In genomic region chr5:29387591-29387990, GRCm38 (mm10) we compare ENCODE assay signal across 15 mouse cellular contexts. TPM values are rescaled to one million over a fixed set of nuclear protein-coding genes. Genes with fewer than 3 reads are reported as not detected.
DNase-seq lines count a peak whose midpoint lies in the region; ATAC-seq and TF ChIP-seq lines count a peak whose summit lies in the region.
"Had no signal": no experiment of that assay in that cellular context is flagged by ENCODE, and none has a peak within 500 bp of the region (broad histone marks: within the 10 kb centered on the region; RNA-seq: fewer than 3 reads in every experiment).

No protein-coding gene starts in this region.

- H3K4me2 ChIP-seq in kidney, embryonic 14.5 days (replicated peaks; ENCODE audit: low read depth, low read length) = no peak overlapping the region
- H3K4me2 ChIP-seq in neural tube, embryonic 15.5 days = no peak overlapping the region
- 0 out of 2 replicates have a peak overlapping the region, but pooled peaks have one; percentile 3 for H3K4me2 ChIP-seq in stomach, embryonic 16.5 days (ENCODE audit: low read depth, low read length)
- H3K4me2 ChIP-seq: midbrain, embryonic 13.5 days had no signal

- intact Hi-C loops in gastrocnemius, adult 2 months (cut with DNase I) = loop anchor here (10.0 kb wide), 1 partner anchor 177 kb away; the partner anchor contains the start of gene Ube3c

- ATAC-seq in kidney, embryonic 14.5 days (ENCODE audit: low FRiP score, low TSS enrichment) = no peak
- ATAC-seq in neural tube, embryonic 15.5 days (ENCODE audit: low FRiP score) = no peak
- no peak for ATAC-seq in stomach, embryonic 16.5 days (ENCODE audit: insufficient read depth, low FRiP score)
- ATAC-seq: forebrain, embryonic 14.5 days; midbrain, embryonic 13.5 days had no signal

- peak overlapping the region; percentile 86 for H3K27ac ChIP-seq in gastrocnemius, adult 2 months
- peak overlapping the region; percentile 26; the same call in 1 of the 2 replicates for H3K27ac ChIP-seq in kidney, embryonic 14.5 days (ENCODE audit: low read depth, low read length)
- H3K27ac ChIP-seq in neural tube, embryonic 15.5 days (replicated peaks) = 0 out of 2 replicates have a peak overlapping the region, but pooled peaks have one; percentile 28
- peak overlapping the region; percentile 76 for H3K27ac ChIP-seq in stomach, embryonic 16.5 days (ENCODE audit: low read length)
- H3K27ac ChIP-seq: macrophage; midbrain, embryonic 13.5 days had no signal

- WGBS in kidney, embryonic 14.5 days = 25% methylated on average over 1 of the region's 1 CpGs
- WGBS in neural tube, embryonic 15.5 days = 69% methylated on average over 1 of the region's 1 CpGs
- 12% methylated on average over 1 of the region's 1 CpGs for WGBS in stomach, embryonic 16.5 days

- H3K9ac ChIP-seq in kidney, embryonic 14.5 days (ENCODE audit: low read depth, low read length) = no peak overlapping the region
- no peak overlapping the region for H3K9ac ChIP-seq in neural tube, embryonic 15.5 days (replicated peaks)
- H3K9ac ChIP-seq in stomach, embryonic 16.5 days (ENCODE audit: low read length) = no peak overlapping the region
- H3K9ac ChIP-seq: midbrain, embryonic 13.5 days had no signal

- no peaks in the 10 kb centered on the region for H3K27me3 ChIP-seq in kidney, embryonic 14.5 days (ENCODE audit: control insufficient read depth, insufficient read depth, low read length)
- no peaks in the 10 kb centered on the region; the same call in 1 of the 2 replicates for H3K27me3 ChIP-seq in neural tube, embryonic 15.5 days (replicated peaks)
- H3K27me3 ChIP-seq in stomach, embryonic 16.5 days (ENCODE audit: control insufficient read depth, insufficient read depth, low read length) = no peaks in the 10 kb centered on the region

- 0 out of 2 replicates have a peak, but pooled peaks cover 5% of the 10 kb centered on the region for H3K4me1 ChIP-seq in kidney, embryonic 14.5 days (ENCODE audit: control insufficient read depth, insufficient read depth, low read length)
- H3K4me1 ChIP-seq in neural tube, embryonic 15.5 days = no peaks in the 10 kb centered on the region
- peaks cover 14% of the 10 kb centered on the region for H3K4me1 ChIP-seq in stomach, embryonic 16.5 days (ENCODE audit: control insufficient read depth, insufficient read depth, low read length)
- H3K4me1 ChIP-seq: midbrain, embryonic 13.5 days had no signal

- no peaks in the 10 kb centered on the region for H3K9me3 ChIP-seq in kidney, embryonic 14.5 days (ENCODE audit: control insufficient read depth, low read length)
- H3K9me3 ChIP-seq in neural tube, embryonic 15.5 days (replicated peaks) = no peaks in the 10 kb centered on the region
- no peaks in the 10 kb centered on the region for H3K9me3 ChIP-seq in stomach, embryonic 16.5 days (replicated peaks; ENCODE audit: control insufficient read depth, low read length)
- H3K9me3 ChIP-seq: midbrain, embryonic 13.5 days had no signal

- no peaks in the 10 kb centered on the region for H3K36me3 ChIP-seq in kidney, embryonic 14.5 days (ENCODE audit: control insufficient read depth, insufficient read depth, low read length)
- H3K36me3 ChIP-seq in neural tube, embryonic 15.5 days = no peaks in the 10 kb centered on the region
- no peaks in the 10 kb centered on the region for H3K36me3 ChIP-seq in stomach, embryonic 16.5 days (ENCODE audit: control insufficient read depth, insufficient read depth, low read length)
- H3K36me3 ChIP-seq: midbrain, embryonic 13.5 days had no signal

- DNase-seq in gastrocnemius, adult 2 months = no peak
- no peak for DNase-seq in gastrocnemius, adult 18-20 months (ENCODE audit: low spot score)
- no peak for DNase-seq in kidney, postnatal 4 days
- DNase-seq in neural tube, embryonic 10.5 days (ENCODE audit: extremely low spot score, low spot score) = no peak
- no peak for DNase-seq in cerebellum, adult 8-10 months
- DNase-seq: cerebellum, adult 11 months; cerebellum, postnatal 36 days; layer of hippocampus, postnatal 36 days; spleen, adult 18-20 months had no signal

- no peak for TF ChIP-seq CTCF in gastrocnemius, adult 2 months (IDR thresholded peaks at IDR 0.05)

- H3K4me3 ChIP-seq in gastrocnemius, adult 2 months = no peak overlapping the region
- no peak overlapping the region for H3K4me3 ChIP-seq in kidney, embryonic 14.5 days (ENCODE audit: low read length)
- no peak overlapping the region for H3K4me3 ChIP-seq in neural tube, embryonic 15.5 days (replicated peaks)
- no peak overlapping the region for H3K4me3 ChIP-seq in stomach, embryonic 16.5 days (replicated peaks; ENCODE audit: low read length)
- H3K4me3 ChIP-seq: midbrain, embryonic 13.5 days had no signal

RNA-seq across cellular contexts. Expression of gene Lmbr1, which starts 9.4 kb away (rescaled TPM):
- total RNA-seq in gastrocnemius, adult 2 months (2021) = 1 to 10 TPM; 9.0 to 9.8 TPM
- total RNA-seq in gastrocnemius, adult 18-20 months (2021) = 10 to 100 TPM; 10.5 to 12.1 TPM
- 9.0 and 14.6 TPM in 2 replicates for polyA plus RNA-seq in kidney, embryonic 14.5 days (2014; fragmentation: Nextera tagmentation; extraction: Ambion mirVana)
- polyA plus RNA-seq in neural tube, embryonic 15.5 days (2015; fragmentation: Nextera tagmentation; extraction: Ambion mirVana) = 35.6 and 36.5 TPM in 2 replicates
- polyA plus RNA-seq in stomach, embryonic 16.5 days (2015; fragmentation: Nextera tagmentation; extraction: Ambion mirVana) = 11.2 and 12.2 TPM in 2 replicates

RNA-seq across cellular contexts. Expression of gene Nom1, which starts 46.9 kb away (rescaled TPM):
- total RNA-seq in gastrocnemius, adult 2 months (2021) = 10 to 100 TPM; 11.2 to 13.6 TPM
- 10 to 100 TPM; 10.8 to 11.7 TPM for total RNA-seq in gastrocnemius, adult 18-20 months (2021)
- polyA plus RNA-seq in kidney, embryonic 14.5 days (2014; fragmentation: Nextera tagmentation; extraction: Ambion mirVana) = 17.5 and 20.7 TPM in 2 replicates
- 16.2 and 23.1 TPM in 2 replicates for polyA plus RNA-seq in neural tube, embryonic 15.5 days (2015; fragmentation: Nextera tagmentation; extraction: Ambion mirVana)
- polyA plus RNA-seq in stomach, embryonic 16.5 days (2015; fragmentation: Nextera tagmentation; extraction: Ambion mirVana) = 26.5 and 28.5 TPM in 2 replicates

Comparison
In these comparisons a context has a peak if more than half of its experiments do, and no peak if none do; other contexts are left out.
1. H3K27ac ChIP-seq: peak in every context shown above with its lines; median percentile 86 in gastrocnemius, adult 2 months; 76 in stomach, embryonic 16.5 days; 28 in neural tube, embryonic 15.5 days; 26 in kidney, embryonic 14.5 days.